ENCODE assay signal across 25 mouse cellular contexts in the genomic region with DNA sequence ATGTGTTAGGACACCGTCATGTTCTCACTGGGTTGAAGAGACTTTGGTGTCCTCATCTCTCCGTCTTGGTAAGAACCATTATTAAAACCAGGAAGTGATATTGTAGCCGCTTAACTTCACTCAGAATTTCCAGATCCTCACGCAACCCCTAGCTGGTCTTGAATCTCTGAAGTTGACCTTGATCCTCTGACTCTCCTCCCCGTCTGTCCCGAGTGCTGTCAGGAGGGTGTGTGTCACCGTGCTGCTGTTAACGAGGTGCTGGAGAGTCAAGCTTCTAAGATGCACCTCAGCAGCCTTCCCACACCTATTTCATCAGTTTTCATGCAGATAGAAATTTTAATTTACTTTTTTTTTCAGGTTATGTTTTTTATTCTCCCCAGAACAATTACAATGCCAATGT. TPM values are rescaled to one million over a fixed set of nuclear protein-coding genes. Genes with fewer than 3 reads are reported as not detected.
DNase-seq lines count a peak whose midpoint lies in the region; ATAC-seq and TF ChIP-seq lines count a peak whose summit lies in the region.
"Had no signal": no experiment of that assay in that cellular context is flagged by ENCODE, and none has a peak within 500 bp of the region (broad histone marks: within the 10 kb centered on the region; RNA-seq: fewer than 3 reads in every experiment).

No protein-coding gene starts in this region.

- no peak overlapping the region for H3K9ac ChIP-seq in heart, postnatal 0 days (replicated peaks; ENCODE audit: low read depth, low read length)
- no peak overlapping the region for H3K9ac ChIP-seq in heart, embryonic 12.5 days
- H3K9ac ChIP-seq: forebrain, embryonic 13.5 days; hindbrain, embryonic 15.5 days; liver, embryonic 12.5 days; liver, postnatal 0 days had no signal

- H3K4me2 ChIP-seq in heart, postnatal 0 days (ENCODE audit: low read depth, low read length), result no peak overlapping the region
- no peak overlapping the region for H3K4me2 ChIP-seq in heart, embryonic 12.5 days
- H3K4me2 ChIP-seq: forebrain, embryonic 13.5 days; hindbrain, embryonic 15.5 days; liver, embryonic 12.5 days had no signal

- no peak for DNase-seq in heart, embryonic 10.5 days (ENCODE audit: low spot score)
- DNase-seq in heart, postnatal 25 days (ENCODE audit: low spot score), result no peak
- DNase-seq in heart, postnatal 0 days (ENCODE audit: low spot score), result no peak
- no peak for DNase-seq in frontal cortex, postnatal 10 days (ENCODE audit: low spot score in 2 of 2)
- DNase-seq: cerebellum, adult 11 months; cerebellum, adult 9-10 months; cerebellum, postnatal 36 days; gastrocnemius, adult 2 months; gastrocnemius, postnatal 36 days; heart, adult 2 months; kidney, postnatal 10 days; layer of hippocampus, postnatal 36 days; left cerebral cortex, postnatal 4 days; liver, postnatal 0 days; midbrain, embryonic 14.5 days; thymus, postnatal 4 days had no signal

- no peaks in the 10 kb centered on the region for H3K9me3 ChIP-seq in heart, embryonic 10.5 days
- no peaks in the 10 kb centered on the region for H3K9me3 ChIP-seq in heart, postnatal 0 days (replicated peaks; ENCODE audit: control insufficient read depth, low read length)
- no peaks in the 10 kb centered on the region for H3K9me3 ChIP-seq in heart, embryonic 12.5 days (replicated peaks)
- H3K9me3 ChIP-seq: forebrain, embryonic 13.5 days; hindbrain, embryonic 10.5 days; hindbrain, embryonic 15.5 days; liver, embryonic 12.5 days had no signal

- 76% methylated on average over 8 of the region's 8 CpGs for WGBS in heart, embryonic 10.5 days
- 65% methylated on average over 8 of the region's 8 CpGs for WGBS in heart, postnatal 0 days
- WGBS in heart, embryonic 12.5 days, result 64% methylated on average over 8 of the region's 8 CpGs
- 79% methylated on average over 8 of the region's 8 CpGs for WGBS in bone marrow, adult 2 months
- 70% methylated on average over 8 of the region's 8 CpGs for WGBS in small intestine, adult 2 months

- TF ChIP-seq EP300 in heart, postnatal 0 days (IDR thresholded peaks at IDR 0.05; ENCODE audit: low read depth), result no peak

- H3K4me3 ChIP-seq in heart, embryonic 10.5 days, result no peak overlapping the region
- H3K4me3 ChIP-seq in heart, postnatal 0 days (ENCODE audit: low read depth, low read length), result no peak overlapping the region
- no peak overlapping the region for H3K4me3 ChIP-seq in heart, embryonic 12.5 days
- H3K4me3 ChIP-seq in bone marrow, adult 2 months (replicated peaks; ENCODE audit: control insufficient read depth, low read depth, low read length), result no peak overlapping the region
- no peak overlapping the region for H3K4me3 ChIP-seq in small intestine, adult 2 months (ENCODE audit: low read depth, low read length)
- H3K4me3 ChIP-seq: forebrain, embryonic 13.5 days; gastrocnemius, adult 2 months; heart, adult 2 months; hindbrain, embryonic 10.5 days; hindbrain, embryonic 15.5 days; liver, embryonic 12.5 days had no signal

- H3K36me3 ChIP-seq in heart, embryonic 10.5 days, result 0 out of 2 replicates have a peak, but pooled peaks cover 3% of the 10 kb centered on the region
- peaks cover 3% of the 10 kb centered on the region; the same call in 1 of the 2 replicates for H3K36me3 ChIP-seq in heart, postnatal 0 days (replicated peaks; ENCODE audit: control insufficient read depth, insufficient read depth, low read length)
- 0 out of 2 replicates have a peak, but pooled peaks cover 2% of the 10 kb centered on the region for H3K36me3 ChIP-seq in heart, embryonic 12.5 days
- H3K36me3 ChIP-seq in small intestine, adult 2 months (ENCODE audit: control insufficient read depth, insufficient read depth, low read length), result peaks cover 7% of the 10 kb centered on the region; the same call in 1 of the 2 replicates
- H3K36me3 ChIP-seq: hindbrain, embryonic 10.5 days; hindbrain, embryonic 15.5 days had no signal

- TF ChIP-seq CTCF in heart, postnatal 0 days (IDR thresholded peaks at IDR 0.05; ENCODE audit: low read depth), result no peak
- TF ChIP-seq CTCF in bone marrow, adult 2 months (IDR thresholded peaks at IDR 0.05; ENCODE audit: control insufficient read depth, insufficient read depth, low read length), result no peak
- no peak for TF ChIP-seq CTCF in small intestine, adult 2 months (IDR thresholded peaks at IDR 0.05; ENCODE audit: extremely low read depth, insufficient read length, insufficient replicate concordance, low read depth, low read length)

- no peaks in the 10 kb centered on the region for H3K27me3 ChIP-seq in heart, embryonic 10.5 days (ENCODE audit: insufficient read depth, poor library complexity, severe bottlenecking)
- H3K27me3 ChIP-seq in heart, postnatal 0 days (ENCODE audit: control insufficient read depth, insufficient read depth, low read length), result no peaks in the 10 kb centered on the region
- no peaks in the 10 kb centered on the region for H3K27me3 ChIP-seq in heart, embryonic 12.5 days (replicated peaks)
- H3K27me3 ChIP-seq in small intestine, adult 2 months (ENCODE audit: control insufficient read depth, insufficient read depth, low read length), result no peaks in the 10 kb centered on the region
- H3K27me3 ChIP-seq: forebrain, embryonic 13.5 days; hindbrain, embryonic 15.5 days; liver, embryonic 12.5 days had no signal

- H3K4me1 ChIP-seq in heart, embryonic 10.5 days, result peaks cover 11% of the 10 kb centered on the region
- 0 out of 2 replicates have a peak, but pooled peaks cover 8% of the 10 kb centered on the region for H3K4me1 ChIP-seq in heart, postnatal 0 days (ENCODE audit: control insufficient read depth, insufficient read depth)
- peaks cover 15% of the 10 kb centered on the region for H3K4me1 ChIP-seq in heart, embryonic 12.5 days (replicated peaks)
- peaks cover 9% of the 10 kb centered on the region for H3K4me1 ChIP-seq in bone marrow, adult 2 months (ENCODE audit: control insufficient read depth, insufficient read depth, low read length)
- peaks cover 20% of the 10 kb centered on the region; the same call in 1 of the 2 replicates for H3K4me1 ChIP-seq in small intestine, adult 2 months (ENCODE audit: control insufficient read depth, insufficient read depth, insufficient read length, low read length)
- H3K4me1 ChIP-seq: forebrain, embryonic 13.5 days; hindbrain, embryonic 10.5 days; hindbrain, embryonic 15.5 days; liver, embryonic 12.5 days had no signal

- intact Hi-C loops in heart, postnatal 25 days (cut with DNase I), result no loop called here

- 0 out of 2 replicates have a peak overlapping the region, but pooled peaks have one; percentile 43 for H3K27ac ChIP-seq in heart, embryonic 10.5 days
- peak overlapping the region; percentile 86 for H3K27ac ChIP-seq in heart, postnatal 0 days (ENCODE audit: low read depth)
- H3K27ac ChIP-seq in heart, embryonic 12.5 days (ENCODE audit: poor library complexity, severe bottlenecking), result no peak overlapping the region
- peak overlapping the region; percentile 33; the same call in 1 of the 2 replicates for H3K27ac ChIP-seq in bone marrow, adult 2 months (ENCODE audit: control insufficient read depth, insufficient read depth, low read depth, low read length, poor library complexity)
- H3K27ac ChIP-seq in small intestine, adult 2 months (ENCODE audit: insufficient read depth, low read depth, low read length), result peak overlapping the region; percentile 33
- H3K27ac ChIP-seq: forebrain, embryonic 13.5 days; gastrocnemius, adult 2 months; heart, adult 2 months; hindbrain, embryonic 10.5 days; hindbrain, embryonic 15.5 days; liver, embryonic 12.5 days; macrophage had no signal

- peak; percentile 37; the same call in 1 of the 2 replicates for ATAC-seq in heart, postnatal 0 days (ENCODE audit: insufficient read depth, low read depth)
- ATAC-seq in heart, embryonic 12.5 days (ENCODE audit: insufficient number of reproducible peaks, low FRiP score), result no peak
- ATAC-seq: forebrain, embryonic 13.5 days; inflammation-experienced regulatory T-cells, adult 6 months; liver, embryonic 12.5 days had no signal

- TF ChIP-seq POLR2A in bone marrow, adult 2 months (IDR thresholded peaks at IDR 0.05; ENCODE audit: borderline replicate concordance, control insufficient read depth, low read depth, low read length), result no peak
- TF ChIP-seq POLR2A in small intestine, adult 2 months (IDR thresholded peaks at IDR 0.05; ENCODE audit: low read depth, low read length), result no peak

RNA-seq across cellular contexts. Expression of a gene that starts 14.0 kb away (rescaled TPM):
- 23.1 and 24.1 TPM in 2 replicates for polyA plus RNA-seq in heart, embryonic 10.5 days (2016; fragmentation: Nextera tagmentation; extraction: Ambion mirVana)
- total RNA-seq in heart, postnatal 25 days (2021), result 10 to 100 TPM; 20.0 to 23.2 TPM
- total RNA-seq in heart, postnatal 0 days (2014; rRNA removed; ENCODE audit: low replicate concordance), result 14.5 and 23.7 TPM in 2 replicates
- polyA plus RNA-seq in heart, postnatal 0 days (2015; fragmentation: Nextera tagmentation; extraction: Ambion mirVana), result 26.2 and 28.9 TPM in 2 replicates
- 25.5 and 27.7 TPM in 2 replicates for polyA plus RNA-seq in heart, embryonic 12.5 days (2016; fragmentation: Nextera tagmentation; extraction: Ambion mirVana)
- polyA plus RNA-seq in bone marrow, adult 2 months (2011; ENCODE audit: insufficient read depth, insufficient read length, low replicate concordance, missing spikeins), result 7.1 and 21.9 TPM in 2 replicates
- 11.8 and 40.6 TPM in 2 replicates for polyA plus RNA-seq in small intestine, adult 2 months (2012; rRNA removed)

RNA-seq across cellular contexts. Expression of a gene that starts 31.9 kb away (rescaled TPM):
- 40.9 and 43.5 TPM in 2 replicates for polyA plus RNA-seq in heart, embryonic 10.5 days (2016; fragmentation: Nextera tagmentation; extraction: Ambion mirVana)
- 10 to 100 TPM; 19.0 to 23.8 TPM for total RNA-seq in heart, postnatal 25 days (2021)
- 22.7 and 61.8 TPM in 2 replicates for total RNA-seq in heart, postnatal 0 days (2014; rRNA removed; ENCODE audit: low replicate concordance)
- 42.4 and 42.8 TPM in 2 replicates for polyA plus RNA-seq in heart, postnatal 0 days (2015; fragmentation: Nextera tagmentation; extraction: Ambion mirVana)
- polyA plus RNA-seq in heart, embryonic 12.5 days (2016; fragmentation: Nextera tagmentation; extraction: Ambion mirVana), result 42.2 and 42.6 TPM in 2 replicates
- 10.6 and 20.7 TPM in 2 replicates for polyA plus RNA-seq in bone marrow, adult 2 months (2011; ENCODE audit: insufficient read depth, insufficient read length, low replicate concordance, missing spikeins)
- 1.3 and 1.4 TPM in 2 replicates for polyA plus RNA-seq in small intestine, adult 2 months (2012; rRNA removed)
